Mouse (Mus musculus) heart, embryonic 15.5 days (tissue): ENCODE measurements around the gene Cyp1a2. TPM values are rescaled to one million over a fixed set of nuclear protein-coding genes. Genes with fewer than 3 reads are reported as not detected.

Experiments
- ATAC-seq: fragments of 200-750 bp; cut with Nextera tagmentation; replicated peaks from 2 replicates; pipeline ENCODE4 v1.8.0; 2017; ENCODE audit warnings: low read depth, moderate TSS enrichment; ENCODE audit not compliant: insufficient number of reproducible peaks, insufficient read depth, low FRiP score
- H3K27ac ChIP-seq: fragments of 300-500 bp; sonication (generic); 2 replicates; pipeline ENCODE4 v1.5.1; 2015; ENCODE audit warnings: mild to moderate bottlenecking, inconsistent platforms
- H3K27me3 ChIP-seq: fragments of 300-500 bp; sonication (generic); 2 replicates; pipeline ENCODE4 v1.6.1; 2015; ENCODE audit warnings: inconsistent platforms
- H3K36me3 ChIP-seq: fragments of 300-500 bp; sonication (generic); 2 replicates; pipeline ENCODE4 v1.6.1; 2015; ENCODE audit warnings: mild to moderate bottlenecking, inconsistent platforms
- H3K4me1 ChIP-seq: fragments of 300-500 bp; sonication (generic); replicated peaks from 2 replicates; pipeline ENCODE4 v1.6.1; 2015; ENCODE audit warnings: inconsistent platforms
- H3K4me2 ChIP-seq: fragments of 300-500 bp; sonication (generic); 2 replicates; pipeline ENCODE4 v1.6.1; 2015; ENCODE audit warnings: inconsistent platforms, mild to moderate bottlenecking, moderate library complexity
- H3K4me3 ChIP-seq: fragments of 300-500 bp; sonication (generic); 2 replicates; pipeline ENCODE4 v1.5.1; 2015; ENCODE audit warnings: mild to moderate bottlenecking, inconsistent platforms
- H3K9ac ChIP-seq: fragments of 300-500 bp; sonication (generic); 2 replicates; pipeline ENCODE4 v1.6.1; 2015; ENCODE audit warnings: mild to moderate bottlenecking, inconsistent platforms
- H3K9me3 ChIP-seq: fragments of 300-500 bp; sonication (generic); replicated peaks from 2 replicates; pipeline ENCODE4 v1.6.1; 2016; ENCODE audit warnings: inconsistent platforms
- WGBS: fragments of 180-500 bp; shearing (Covaris S2); methylation state at CpG from one replicate; pipeline ENCODE4 v1.1.7; 2015; ENCODE audit warnings: mixed read lengths; 5-methylcytosine and 5-hydroxymethylcytosine counted together
- polyA plus RNA-seq: library from polyadenylated mRNA; unstranded; fragments of >200 nt; fragmentation: Nextera tagmentation; extraction: Ambion mirVana; gene quantifications from 2 replicates; pipeline ENCODE4 v1.2.1, GENCODE M21; 2015

Cyp1a2 gene
- polyA plus RNA-seq, 1 experiment from 2014 or later = not detected

- Histone ChIP-seq H3K36me3 (no peaks in the 10 kb centered on the region), H3K27me3 (no peaks in the 10 kb centered on the region), H3K9ac (peak overlapping the region; percentile 94), H3K4me3 (peak overlapping the region; percentile 82), H3K9me3 (no peaks in the 10 kb centered on the region), H3K4me2 (peak overlapping the region; percentile 81), H3K27ac (peak overlapping the region; percentile 98), H3K4me1 (peaks cover 45% of the 10 kb centered on the region)
- WGBS = under 1% methylated on average over 76 of the region's 85 CpGs
- peak; percentile 89 for ATAC-seq
Measured at GRCm38 (mm10) chr9:57644944-57645893, 38.3 kb downstream of the Cyp1a2 start.

GRCm38 (mm10) chr9:57644442-57644943 lies 39.0 kb downstream of the Cyp1a2 start:
- no peaks in the 10 kb centered on the region for H3K9me3 ChIP-seq
- peaks cover 52% of the 10 kb centered on the region for H3K4me1 ChIP-seq
- peak overlapping the region; percentile 94 for H3K9ac ChIP-seq
- peak overlapping the region; percentile 81 for H3K4me2 ChIP-seq
- no peak for ATAC-seq
- peak overlapping the region; percentile 98 for H3K27ac ChIP-seq
- peak overlapping the region; percentile 82 for H3K4me3 ChIP-seq
- H3K36me3 ChIP-seq = no peaks in the 10 kb centered on the region
- 1% methylated on average over 18 of the region's 18 CpGs for WGBS
- no peaks in the 10 kb centered on the region for H3K27me3 ChIP-seq

- Histone ChIP-seq H3K36me3 (no peaks in the 10 kb centered on the region), H3K9me3 (no peaks in the 10 kb centered on the region), H3K27ac (no peak overlapping the region), H3K9ac (peak overlapping the region; percentile 94; the same call in 1 of the 2 replicates), H3K27me3 (no peaks in the 10 kb centered on the region), H3K4me3 (peak overlapping the region; percentile 82), H3K4me2 (peak overlapping the region; percentile 81), H3K4me1 (peaks cover 59% of the 10 kb centered on the region)
- no peak for ATAC-seq
- 46% methylated on average over 7 of the region's 7 CpGs for WGBS
Measured at GRCm38 (mm10) chr9:57643856-57644180, 39.7 kb downstream of the Cyp1a2 start.

GRCm38 (mm10) chr9:57643169-57643855 lies 40.2 kb downstream of the Cyp1a2 start:
- Histone ChIP-seq H3K4me1 (peaks cover 64% of the 10 kb centered on the region), H3K27me3 (no peaks in the 10 kb centered on the region), H3K9ac (peak overlapping the region; percentile 94; the same call in 1 of the 2 replicates), H3K4me2 (peak overlapping the region; percentile 81), H3K9me3 (no peaks in the 10 kb centered on the region), H3K36me3 (no peaks in the 10 kb centered on the region), H3K27ac (no peak overlapping the region), H3K4me3 (peak overlapping the region; percentile 82)
- no peak for ATAC-seq
- 65% methylated on average over 9 of the region's 9 CpGs for WGBS

GRCm38 (mm10) chr9:57641775-57642550 lies 41.5 kb downstream of the Cyp1a2 start:
- Histone ChIP-seq H3K9ac (no peak overlapping the region), H3K27ac (0 out of 2 replicates have a peak overlapping the region, but pooled peaks have one; percentile 94), H3K4me3 (no peak overlapping the region), H3K9me3 (no peaks in the 10 kb centered on the region), H3K4me1 (peaks cover 78% of the 10 kb centered on the region), H3K27me3 (no peaks in the 10 kb centered on the region), H3K4me2 (peak overlapping the region; percentile 81; the same call in 1 of the 2 replicates), H3K36me3 (no peaks in the 10 kb centered on the region)
- ATAC-seq = no peak
- WGBS = 82% methylated on average over 13 of the region's 13 CpGs

- Histone ChIP-seq H3K4me3 (no peak overlapping the region), H3K9ac (0 out of 2 replicates have a peak overlapping the region, but pooled peaks have one; percentile 41), H3K27ac (peak overlapping the region; percentile 94)
Measured at GRCm38 (mm10) chr9:57641022-57641421, 42.5 kb downstream of the Cyp1a2 start.

GRCm38 (mm10) chr9:57640384-57640783 lies 43.1 kb downstream of the Cyp1a2 start:
- H3K27me3 ChIP-seq = no peaks in the 10 kb centered on the region
- peak overlapping the region; percentile 94 for H3K27ac ChIP-seq
- H3K9ac ChIP-seq = peak overlapping the region; percentile 41
- WGBS = 10% methylated on average over 15 of the region's 15 CpGs
- ATAC-seq = peak; percentile 13
- H3K4me2 ChIP-seq = peak overlapping the region; percentile 54
- H3K9me3 ChIP-seq = no peaks in the 10 kb centered on the region
- H3K36me3 ChIP-seq = no peaks in the 10 kb centered on the region
- peak overlapping the region; percentile 23 for H3K4me3 ChIP-seq
- H3K4me1 ChIP-seq = peaks cover 81% of the 10 kb centered on the region

More at GRCm38 (mm10) chr9:57641022-57641421, 42.5 kb downstream of the Cyp1a2 start:
- Histone ChIP-seq H3K27me3 (no peaks in the 10 kb centered on the region), H3K9me3 (no peaks in the 10 kb centered on the region), H3K36me3 (no peaks in the 10 kb centered on the region), H3K4me2 (peak overlapping the region; percentile 54), H3K4me1 (peaks cover 86% of the 10 kb centered on the region)
- ATAC-seq = no peak
- WGBS = 48% methylated on average over 1 of the region's 1 CpGs

GRCm38 (mm10) chr9:57639661-57640328 lies 43.7 kb downstream of the Cyp1a2 start:
- Histone ChIP-seq H3K36me3 (no peaks in the 10 kb centered on the region), H3K9ac (peak overlapping the region; percentile 41), H3K27ac (peak overlapping the region; percentile 94), H3K4me3 (peak overlapping the region; percentile 23), H3K9me3 (no peaks in the 10 kb centered on the region), H3K4me1 (peaks cover 81% of the 10 kb centered on the region), H3K4me2 (peak overlapping the region; percentile 54), H3K27me3 (no peaks in the 10 kb centered on the region)
- no peak for ATAC-seq
- 68% methylated on average over 5 of the region's 5 CpGs for WGBS

- WGBS = 35% methylated on average over 8 of the region's 8 CpGs
- Histone ChIP-seq H3K27me3 (no peaks in the 10 kb centered on the region), H3K9ac (peak overlapping the region; percentile 34), H3K27ac (peak overlapping the region; percentile 94), H3K4me1 (peaks cover 80% of the 10 kb centered on the region), H3K4me2 (peak overlapping the region; percentile 54), H3K36me3 (no peaks in the 10 kb centered on the region), H3K4me3 (no peak overlapping the region), H3K9me3 (no peaks in the 10 kb centered on the region)
- peak; percentile 31 for ATAC-seq
Measured at GRCm38 (mm10) chr9:57638651-57639459, 44.6 kb downstream of the Cyp1a2 start.
